Mouse (Mus musculus): ENCODE results near the gene Ucp2. TPM values are rescaled to one million over a fixed set of nuclear protein-coding genes. Genes with fewer than 3 reads are reported as not detected.

Gene Ucp2
- 1,213 and 1,443 TPM in 2 replicates for polyA plus RNA-seq (2012; ENCODE audit: low replicate concordance)

DNA sequence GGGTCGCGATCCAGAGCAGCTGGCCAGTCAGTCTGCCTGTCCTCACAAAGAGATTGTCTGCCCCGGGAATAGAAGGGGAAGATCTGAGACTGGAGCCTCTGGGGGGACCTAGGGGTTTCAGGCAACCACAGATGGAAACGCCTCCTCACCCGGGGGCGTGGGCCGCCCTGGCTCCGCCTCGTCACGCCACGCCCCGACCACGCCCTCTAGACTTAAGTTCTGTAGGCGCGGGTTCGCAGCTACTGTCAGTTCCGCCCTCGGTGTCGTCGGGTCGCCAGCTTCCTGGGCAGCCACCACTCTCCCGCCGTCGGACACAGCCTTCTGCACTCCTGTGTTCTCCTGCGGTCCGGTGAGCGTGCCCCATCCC is at the start of gene Ucp2:
Gene Ucp2 (plus strand): TSS at position 221 of the 367 bp plus-strand sequence.

GRCm38 (mm10) chr7:100472777-100473176 is 20.4 kb upstream of the Ucp2 start, which contains the start of gene Ucp3:
Gene Ucp3, plus strand, starts transcription at chr7:100472990.

GRCm38 (mm10) chr7:100514573-100514972 is 21.4 kb downstream of the Ucp2 start, which contains the start of gene Dnajb13:
Gene Dnajb13, minus strand, starts transcription at chr7:100514960.

DNA sequence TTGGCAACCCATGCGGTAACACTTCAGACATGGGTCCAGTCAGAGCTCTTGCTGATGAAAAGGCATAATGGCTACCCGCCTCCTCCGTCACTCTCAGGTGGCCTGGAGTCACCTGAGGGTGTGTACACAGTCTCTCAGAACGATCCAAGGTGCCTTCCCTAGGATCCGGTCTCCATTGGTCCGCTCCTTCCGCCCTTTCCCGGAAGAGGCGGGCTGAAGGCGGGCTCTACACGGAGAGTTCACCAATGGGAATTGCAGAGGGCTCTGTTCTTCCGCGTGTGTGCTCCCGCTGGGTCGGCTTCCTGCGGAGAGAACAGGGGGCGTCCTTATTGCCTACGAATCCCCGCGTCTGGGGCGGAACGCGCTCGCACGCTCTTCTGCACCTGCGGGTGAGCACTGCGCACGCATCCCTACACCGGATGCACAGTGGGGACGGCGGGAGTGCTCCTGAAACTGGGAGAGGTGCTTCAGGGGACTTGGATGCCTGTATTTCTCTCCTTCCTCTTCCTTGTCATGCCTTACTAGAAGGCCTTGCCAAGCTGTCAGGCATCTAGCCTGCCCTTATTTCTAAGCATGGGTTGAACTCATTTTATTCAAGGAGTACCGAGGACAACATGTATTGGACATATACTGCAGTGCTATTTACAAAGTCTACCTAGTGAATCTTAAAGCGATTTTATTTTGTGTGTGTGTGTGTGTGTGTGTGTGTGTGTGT is 43.8 kb downstream of the Ucp2 start, which contains the start of gene Coa4:
Gene Coa4 (plus strand): TSS at position 268 of the 715 bp plus-strand sequence.

Other genes starting within 250 kb of the Ucp2 start
- 0.16 TPM in 1 of 2 replicates, not detected in the other for gene P4ha3, start 207.8 kb upstream of the Ucp2 start, polyA plus RNA-seq (2012; ENCODE audit: low replicate concordance)
- 27.5 and 47.7 TPM in 2 replicates for gene C2cd3, start 121.1 kb upstream of the Ucp2 start, polyA plus RNA-seq (2012; ENCODE audit: low replicate concordance)
- gene Ppme1, start 121.0 kb upstream of the Ucp2 start, polyA plus RNA-seq (2012; ENCODE audit: low replicate concordance) = 27.9 and 30.1 TPM in 2 replicates
- gene Ucp3, start 20.3 kb upstream of the Ucp2 start, polyA plus RNA-seq (2012; ENCODE audit: low replicate concordance) = 0.74 and 1.5 TPM in 2 replicates
- gene Dnajb13, start 21.6 kb downstream of the Ucp2 start, polyA plus RNA-seq (2012; ENCODE audit: low replicate concordance) = 0.26 and 1.2 TPM in 2 replicates
- gene Coa4, start 43.7 kb downstream of the Ucp2 start, polyA plus RNA-seq (2012; ENCODE audit: low replicate concordance) = 3.2 and 8.6 TPM in 2 replicates
- 16.2 and 29.3 TPM in 2 replicates for gene Rab6a, start 114.1 kb downstream of the Ucp2 start, polyA plus RNA-seq (2012; ENCODE audit: low replicate concordance)
- gene Mrpl48, start 115.0 kb downstream of the Ucp2 start, polyA plus RNA-seq (2012; ENCODE audit: low replicate concordance) = 2.1 and 2.7 TPM in 2 replicates
- 0.06 TPM in 1 of 2 replicates, not detected in the other for gene Plekhb1, start 169.1 kb downstream of the Ucp2 start, polyA plus RNA-seq (2012; ENCODE audit: low replicate concordance)
- 58.8 and 71.9 TPM in 2 replicates for gene Fam168a, start 213.3 kb downstream of the Ucp2 start, polyA plus RNA-seq (2012; ENCODE audit: low replicate concordance)